Mouse (Mus musculus): ENCODE measurements around the gene Gm13694. TPM values are rescaled to one million over a fixed set of nuclear protein-coding genes. Genes with fewer than 3 reads are reported as not detected.

The Gm13694 gene
- polyA plus RNA-seq, 1 experiment from 2014 or later = not detected

Other genes starting within 250 kb of the Gm13694 start
- 71.7 and 73.6 TPM in 2 replicates for gene Fam171b, start 166.3 kb upstream of the Gm13694 start, polyA plus RNA-seq (2015; fragmentation: Nextera tagmentation; extraction: Ambion mirVana)
- not detected in 2 replicates for gene Zswim2, start 37.7 kb upstream of the Gm13694 start, polyA plus RNA-seq (2015; fragmentation: Nextera tagmentation; extraction: Ambion mirVana)
- gene Gm13698, start 23.2 kb upstream of the Gm13694 start, polyA plus RNA-seq (2015; fragmentation: Nextera tagmentation; extraction: Ambion mirVana) = not detected in 2 replicates
- gene Gm13693, start 17.4 kb upstream of the Gm13694 start, polyA plus RNA-seq (2015; fragmentation: Nextera tagmentation; extraction: Ambion mirVana) = not detected in 2 replicates
- not detected in 2 replicates for gene Gm13695, start 11.6 kb upstream of the Gm13694 start, polyA plus RNA-seq (2015; fragmentation: Nextera tagmentation; extraction: Ambion mirVana)
- not detected in 2 replicates for gene Gm13696, start 5.8 kb upstream of the Gm13694 start, polyA plus RNA-seq (2015; fragmentation: Nextera tagmentation; extraction: Ambion mirVana)
- not detected in 2 replicates for gene Gm13697, start 5.8 kb downstream of the Gm13694 start, polyA plus RNA-seq (2015; fragmentation: Nextera tagmentation; extraction: Ambion mirVana)
- gene Gm13691, start 11.6 kb downstream of the Gm13694 start, polyA plus RNA-seq (2015; fragmentation: Nextera tagmentation; extraction: Ambion mirVana) = not detected in 2 replicates

Measured in hindbrain, embryonic 15.5 days (tissue).